Mouse (Mus musculus) lung, postnatal 0 days (tissue): ENCODE results near the gene Gstm6.
"Not testable (repeated sequence)": the region's sequence is repeated elsewhere in the genome, so short reads cannot be mapped to it uniquely, and the experiment has no call there.

Experiments
- CTCF ChIP-seq: IDR thresholded peaks from 2 replicates; pipeline ENCODE4 v1.5.1; 2016; ENCODE audit warnings: antibody characterized with exemption, mild to moderate bottlenecking
- EP300 ChIP-seq: IDR thresholded peaks from 2 replicates; pipeline ENCODE4 v1.6.1; 2016; ENCODE audit warnings: antibody characterized with exemption, mild to moderate bottlenecking, control low read depth

GRCm38 (mm10) chr3:107949461-107949860 is 5.9 kb upstream of the Gstm6 start:
- TF ChIP-seq CTCF, EP300: not testable (repeated sequence)
